Mouse (Mus musculus) olfactory bulb, adult 2 months (tissue): ENCODE data around the gene Gm28845.

Source experiments
- CTCF ChIP-seq: fragments of 200-500 bp; IDR thresholded peaks from 2 replicates; pipeline ENCODE4 v1.5.1; 2012; ENCODE audit warnings: low read depth, mild to moderate bottlenecking, low read length, moderate library complexity; ENCODE audit not compliant: insufficient read depth
- POLR2A ChIP-seq: fragments of 200-500 bp; IDR thresholded peaks from 2 replicates; pipeline ENCODE4 v1.6.1; 2012; ENCODE audit warnings: mild to moderate bottlenecking, low read depth, low read length, moderate library complexity; ENCODE audit not compliant: insufficient read depth

GRCm38 (mm10) chr1:65064201-65064600 lies 55.2 kb downstream of the Gm28845 start:
- TF ChIP-seq POLR2A (no peak), CTCF (no peak)
